Mouse (Mus musculus) G1E (cell line): ENCODE measurements around the gene P2rx2. TPM values are rescaled to one million over a fixed set of nuclear protein-coding genes. Genes with fewer than 3 reads are reported as not detected.

Source experiments
- ATAC-seq: 2 replicates; pipeline ENCODE4 v1.8.0; 2016; ENCODE audit warnings: mild to moderate bottlenecking; ENCODE audit not compliant: insufficient number of reproducible peaks, poor library complexity, low FRiP score, severe bottlenecking; ENCODE audit errors: extremely low read depth
- DNase-seq: peaks from one replicate; pipeline ENCODE4 v3.0.0; 2012; ENCODE audit warnings: low spot score
- H3K27me3 ChIP-seq: 2 replicates; pipeline ENCODE4 v1.6.1; 2012; ENCODE audit warnings: mild to moderate bottlenecking, low read length, inconsistent platforms; ENCODE audit not compliant: insufficient read depth
- H3K36me3 ChIP-seq: replicated peaks from 2 replicates; pipeline ENCODE3; 2012; ENCODE audit warnings: mild to moderate bottlenecking, inconsistent platforms
- H3K4me1 ChIP-seq: 2 replicates; pipeline ENCODE4 v1.6.1; 2012; ENCODE audit warnings: low read depth, low read length, inconsistent platforms, mixed read lengths; ENCODE audit not compliant: insufficient read depth
- H3K4me3 ChIP-seq: 2 replicates; pipeline ENCODE4 v1.5.1; 2012; ENCODE audit warnings: low read depth, mild to moderate bottlenecking, inconsistent platforms, low read length, moderate library complexity, mixed read lengths
- H3K9me3 ChIP-seq: replicated peaks from 2 replicates; pipeline ENCODE4 v1.6.1; 2012; ENCODE audit warnings: inconsistent platforms
- CTCF ChIP-seq: IDR thresholded peaks from 2 replicates; pipeline ENCODE4 v1.5.1; 2012; ENCODE audit warnings: low read depth, low read length, inconsistent platforms, mixed read lengths
- GATA1 ChIP-seq: IDR thresholded peaks from 2 replicates; pipeline ENCODE4 v1.6.1; 2012; ENCODE audit warnings: borderline replicate concordance, low read length, inconsistent platforms, mixed read lengths
- GATA2 ChIP-seq: IDR thresholded peaks from 2 replicates; pipeline ENCODE4 v1.6.1; 2012; ENCODE audit warnings: low read depth, low read length, inconsistent platforms, borderline replicate concordance
- POLR2AphosphoS5 ChIP-seq: IDR thresholded peaks from 2 replicates; pipeline ENCODE4 v1.6.1; 2012; ENCODE audit warnings: low read depth, low read length, inconsistent platforms; ENCODE audit not compliant: insufficient replicate concordance
- TAL1 ChIP-seq: conservative IDR thresholded peaks from 2 replicates; pipeline ENCODE4 v1.6.1; 2012; ENCODE audit warnings: low read depth, low read length, inconsistent platforms, mixed read lengths
- polyA plus RNA-seq: library from polyadenylated mRNA; stranded (reverse); fragments of >175 nt; gene quantifications from 2 replicates; pipeline ENCODE4 v1.2.3, GENCODE M21; 2012
- total RNA-seq, 2 experiments: library from RNA; stranded (forward) in 1 of 2; stranded (reverse) in 1 of 2; fragments of 200-1000 nt in 1 of 2; fragments of >200 nt in 1 of 2; fragmentation: Nextera tagmentation in 1 of 2; gene quantifications; 2 replicates each; pipeline ENCODE4 v1.2.3; 2014 to 2017

The P2rx2 gene
- total RNA-seq (2014; fragmentation: Nextera tagmentation) (not detected in 2 replicates), total RNA-seq (2017) (not detected in 2 replicates), polyA plus RNA-seq (not detected in 2 replicates)

GRCm38 (mm10) chr5:110342648-110343284, at the start of gene P2rx2:
P2rx2 (minus strand) TSS chr5:110343212.
- Histone ChIP-seq H3K4me1 (peaks cover 7% of the 10 kb centered on the region; the same call in 1 of the 2 replicates), H3K27me3 (peaks cover 27% of the 10 kb centered on the region), H3K36me3 (peaks cover 45% of the 10 kb centered on the region), H3K9me3 (0 out of 2 replicates have a peak, but pooled peaks cover 2% of the 10 kb centered on the region), H3K4me3 (no peak within 1 kb of the TSS)
- no peak for TF ChIP-seq GATA2
- TF ChIP-seq POLR2AphosphoS5: no peak
- ATAC-seq (no peak), DNase-seq (no peak)

GRCm38 (mm10) chr5:110392727-110393126, 49.7 kb upstream of the P2rx2 start:
- no peaks in the 10 kb centered on the region for H3K9me3 ChIP-seq
- H3K4me1 ChIP-seq: no peaks in the 10 kb centered on the region
- no peaks in the 10 kb centered on the region for H3K27me3 ChIP-seq
- ATAC-seq (no peak), DNase-seq (no peak)
- TF ChIP-seq GATA2: no peak
- no peak for TF ChIP-seq POLR2AphosphoS5
- no peak for TF ChIP-seq TAL1
- TF ChIP-seq CTCF: no peak
- TF ChIP-seq GATA1: no peak
- no peak overlapping the region for H3K4me3 ChIP-seq
- H3K36me3 ChIP-seq: peaks cover 78% of the 10 kb centered on the region

- Histone ChIP-seq H3K9me3 (no peaks in the 10 kb centered on the region), H3K4me3 (no peak overlapping the region), H3K4me1 (no peaks in the 10 kb centered on the region), H3K36me3 (peaks cover 81% of the 10 kb centered on the region), H3K27me3 (no peaks in the 10 kb centered on the region)
- TF ChIP-seq CTCF: no peak
- TF ChIP-seq POLR2AphosphoS5: no peak
- TF ChIP-seq GATA2: no peak
- no peak for TF ChIP-seq TAL1
- no peak for ATAC-seq
- DNase-seq: no peak
Observed at GRCm38 (mm10) chr5:110390631-110391030, 47.6 kb upstream of the P2rx2 start.

DNA sequence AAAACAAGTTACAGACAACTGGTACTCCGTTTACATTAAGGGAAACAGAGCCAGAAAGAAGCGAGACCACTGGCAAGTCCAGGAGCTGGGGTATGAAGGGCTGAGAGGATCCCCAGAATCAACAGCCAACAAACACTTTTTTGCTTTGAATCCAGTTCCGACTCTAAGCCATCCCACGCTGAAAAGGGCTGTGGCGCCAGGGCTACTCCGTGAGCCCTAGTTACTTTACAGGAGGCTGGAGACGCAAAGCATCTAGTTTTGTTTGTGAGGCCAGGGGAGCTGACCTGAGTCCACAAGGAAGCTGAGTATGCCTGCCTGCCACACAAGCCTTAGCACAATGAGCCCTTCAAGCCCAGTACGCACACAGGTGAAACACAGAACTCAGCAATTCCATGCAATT, 44.3 kb upstream of the P2rx2 start:
- H3K4me1 ChIP-seq: no peaks in the 10 kb centered on the region
- ATAC-seq (no peak), DNase-seq (no peak)
- H3K9me3 ChIP-seq: no peaks in the 10 kb centered on the region
- TF ChIP-seq GATA2 (no peak), POLR2AphosphoS5 (no peak), TAL1 (no peak), CTCF (no peak), GATA1 (no peak)
- H3K4me3 ChIP-seq: no peak overlapping the region
- H3K27me3 ChIP-seq: no peaks in the 10 kb centered on the region
- H3K36me3 ChIP-seq: peaks cover 70% of the 10 kb centered on the region

DNA sequence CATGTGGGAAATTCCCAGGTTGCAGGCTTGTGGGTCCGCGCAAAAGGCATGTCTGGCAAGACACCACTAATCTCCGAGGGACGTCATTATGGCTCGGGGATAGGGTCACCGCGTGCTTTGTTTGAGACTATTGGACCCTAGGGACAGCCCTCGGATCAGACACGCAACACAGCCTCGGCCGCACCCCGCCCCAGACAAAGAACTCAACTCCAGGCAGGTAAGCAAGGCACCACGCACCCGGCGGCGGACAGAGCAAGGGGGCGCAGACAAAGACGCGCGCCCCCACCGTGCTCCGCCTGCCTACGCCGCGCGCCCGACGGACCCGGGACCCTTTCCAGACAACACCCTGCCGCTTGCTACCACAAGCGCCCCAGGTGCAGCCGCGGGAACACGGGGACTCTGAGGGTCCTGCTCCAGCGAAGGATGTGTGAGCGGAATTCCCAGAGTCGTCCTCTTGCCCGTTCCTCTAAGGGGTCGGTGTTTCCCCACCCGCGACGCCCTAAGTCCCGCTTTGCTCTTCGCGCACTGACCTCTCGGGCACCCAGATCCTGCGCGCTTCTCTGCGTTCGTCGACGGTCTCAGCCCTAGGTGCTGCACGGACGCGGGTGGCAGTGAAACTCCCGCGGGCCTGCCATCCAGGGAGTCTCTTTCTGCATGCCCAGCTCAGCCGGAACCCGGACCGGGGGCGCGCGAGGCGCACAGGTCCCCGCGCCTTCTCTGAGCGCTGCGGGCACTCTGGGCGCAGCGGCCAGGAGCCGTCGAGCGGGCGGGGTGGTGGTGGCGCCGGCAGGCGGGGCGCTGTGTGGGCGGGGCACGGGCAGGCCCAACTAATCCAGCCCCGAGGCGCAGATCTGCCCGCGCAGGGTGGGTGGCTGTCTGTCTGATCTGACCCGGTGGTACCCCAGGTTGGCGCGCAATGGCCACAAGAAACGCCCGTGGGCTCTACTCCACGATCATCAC, 43.6 kb upstream of the P2rx2 start:
- H3K4me3 ChIP-seq: no peak overlapping the region
- no peak for ATAC-seq
- H3K4me1 ChIP-seq: no peaks in the 10 kb centered on the region
- DNase-seq: no peak
- peaks cover 70% of the 10 kb centered on the region for H3K36me3 ChIP-seq
- TF ChIP-seq CTCF (no peak), POLR2AphosphoS5 (no peak), GATA2 (no peak), GATA1 (no peak), TAL1 (no peak)
- no peaks in the 10 kb centered on the region for H3K9me3 ChIP-seq
- no peaks in the 10 kb centered on the region for H3K27me3 ChIP-seq

DNA sequence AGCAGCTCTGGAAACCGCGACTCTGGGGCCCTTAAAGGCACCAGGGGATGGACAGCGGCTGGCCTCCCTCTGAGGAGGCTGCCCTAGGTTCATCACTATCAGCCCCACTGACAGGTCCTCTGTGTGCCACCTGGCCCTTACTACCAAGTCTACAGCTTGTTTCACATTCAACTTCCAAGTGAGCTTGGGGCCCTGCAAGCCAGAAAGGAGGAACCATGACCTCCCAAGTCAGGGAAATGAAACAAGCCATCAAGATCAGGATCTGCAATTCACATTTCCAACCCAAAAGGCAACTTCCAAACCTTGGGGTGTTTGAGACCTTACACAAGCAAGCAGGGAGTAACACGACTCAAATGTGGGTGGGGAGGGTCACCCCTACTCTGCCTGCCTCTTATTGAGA, 42.3 kb upstream of the P2rx2 start:
- no peaks in the 10 kb centered on the region for H3K27me3 ChIP-seq
- DNase-seq (no peak), ATAC-seq (no peak)
- no peaks in the 10 kb centered on the region for H3K9me3 ChIP-seq
- no peak for TF ChIP-seq POLR2AphosphoS5
- TF ChIP-seq CTCF: no peak
- no peaks in the 10 kb centered on the region for H3K4me1 ChIP-seq
- H3K4me3 ChIP-seq: no peak overlapping the region
- peaks cover 60% of the 10 kb centered on the region for H3K36me3 ChIP-seq
